Mouse (Mus musculus): Measurements from ENCODE around the gene Foxp1. TPM values are rescaled to one million over a fixed set of nuclear protein-coding genes. Genes with fewer than 3 reads are reported as not detected.

Foxp1 gene
- total RNA-seq, 2 experiments from 2014 or later, result 39.0 to 40.6 TPM

GRCm38 (mm10) chr6:99026040-99026439, 496.5 kb downstream of the Foxp1 start:
- no peak for DNase-seq

DNA sequence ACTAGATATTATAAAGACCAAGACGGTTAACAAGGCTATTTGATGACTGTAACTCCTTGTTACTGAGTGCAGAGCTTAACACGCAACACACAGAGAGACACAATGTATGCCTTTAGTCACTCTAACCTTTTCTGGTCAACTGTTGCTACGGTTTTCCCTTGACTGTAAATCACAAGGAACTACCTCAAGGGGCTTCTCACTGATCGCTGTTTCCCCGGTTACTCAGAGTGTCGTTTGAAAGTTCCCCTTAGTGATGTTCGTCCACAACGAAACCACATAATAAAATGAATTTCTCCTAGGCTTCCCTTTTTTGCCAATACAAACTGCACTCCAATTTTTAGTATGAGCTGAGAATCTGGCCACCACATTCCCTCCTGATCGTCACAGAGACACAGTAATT, 497.9 kb downstream of the Foxp1 start:
- DNase-seq, result no peak

- DNase-seq, result no peak
Observed at GRCm38 (mm10) chr6:99020570-99021444, 501.7 kb downstream of the Foxp1 start.

DNA sequence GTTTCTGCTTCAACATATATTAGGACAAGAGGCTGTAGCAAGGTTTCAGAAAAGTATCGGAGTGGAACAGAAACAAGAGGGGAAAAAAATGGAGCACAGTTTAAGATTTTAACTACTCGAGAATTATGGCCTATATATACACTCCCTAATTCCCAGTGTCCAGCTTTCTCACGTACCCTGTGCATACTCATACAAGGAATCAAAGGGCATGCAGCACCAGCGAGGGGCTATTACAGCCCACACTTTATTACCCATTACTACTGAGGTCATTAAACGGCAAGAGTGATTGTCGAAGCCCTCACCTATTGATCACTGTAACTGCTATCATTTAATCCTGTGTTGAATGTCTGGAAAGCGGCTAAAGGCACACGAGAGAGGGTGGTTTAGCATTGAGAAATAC, 502.8 kb downstream of the Foxp1 start:
- no peak for DNase-seq

GRCm38 (mm10) chr6:99019266-99019665, 503.3 kb downstream of the Foxp1 start:
- peak; percentile 50 to 63 for DNase-seq

DNA sequence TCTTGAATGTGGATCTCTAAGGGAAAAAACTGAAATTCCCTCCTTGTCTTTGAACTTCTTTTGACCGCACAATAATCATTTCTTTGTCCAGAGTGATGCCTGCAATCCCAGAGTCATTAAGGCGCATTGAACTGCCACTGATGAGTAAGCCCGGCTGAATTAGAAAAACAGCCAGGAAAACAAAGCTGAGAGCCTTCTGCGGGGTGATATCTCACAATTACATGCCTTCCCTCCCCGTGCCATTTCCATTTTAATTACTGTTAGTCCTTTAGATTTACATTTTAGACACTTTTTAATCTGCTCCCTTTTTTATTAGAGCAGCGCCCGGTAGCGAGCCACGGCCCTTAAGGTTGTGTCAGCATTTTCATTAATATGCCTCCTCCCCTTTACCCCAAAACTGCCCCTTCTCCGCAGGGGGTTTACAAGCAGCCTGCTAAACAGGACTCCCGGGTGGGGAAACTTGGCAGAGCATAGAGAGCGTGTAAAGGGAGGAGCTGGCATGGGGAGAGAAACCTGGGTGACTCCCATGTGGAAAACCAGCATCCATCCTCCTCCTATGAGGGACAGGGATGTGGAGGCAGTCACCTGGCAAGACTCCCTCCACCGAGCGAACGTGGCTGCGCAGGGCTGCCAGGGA, 508.5 kb downstream of the Foxp1 start:
- no peak for DNase-seq

- no peak for DNase-seq
Observed at GRCm38 (mm10) chr6:99013119-99013865, 509.2 kb downstream of the Foxp1 start.

- no peak for DNase-seq
Observed at GRCm38 (mm10) chr6:99011895-99012584, 510.5 kb downstream of the Foxp1 start.

- no peak for DNase-seq
Observed at GRCm38 (mm10) chr6:99009771-99010170, 512.8 kb downstream of the Foxp1 start.

GRCm38 (mm10) chr6:99008565-99008964, 514.0 kb downstream of the Foxp1 start:
- no peak for DNase-seq

DNA sequence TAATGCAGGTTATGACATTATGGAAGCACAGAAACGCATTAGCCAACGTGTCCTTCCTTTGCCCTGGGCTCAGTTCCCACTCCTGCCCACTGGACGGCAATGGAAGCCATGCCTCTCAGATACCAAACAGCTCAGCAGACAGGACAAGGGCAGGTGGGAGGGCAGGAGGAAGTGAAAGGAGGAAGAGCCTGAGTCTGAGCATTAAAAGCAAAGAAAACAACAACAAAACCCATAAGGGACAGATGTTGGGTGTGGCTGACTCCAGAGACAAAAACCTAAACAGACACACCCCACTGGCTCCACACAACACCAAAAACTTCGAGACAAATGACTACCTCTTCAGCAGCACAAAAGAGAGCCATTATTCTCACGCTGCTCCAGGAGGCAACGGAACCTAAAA, 515.0 kb downstream of the Foxp1 start:
- no peak for DNase-seq

DNA sequence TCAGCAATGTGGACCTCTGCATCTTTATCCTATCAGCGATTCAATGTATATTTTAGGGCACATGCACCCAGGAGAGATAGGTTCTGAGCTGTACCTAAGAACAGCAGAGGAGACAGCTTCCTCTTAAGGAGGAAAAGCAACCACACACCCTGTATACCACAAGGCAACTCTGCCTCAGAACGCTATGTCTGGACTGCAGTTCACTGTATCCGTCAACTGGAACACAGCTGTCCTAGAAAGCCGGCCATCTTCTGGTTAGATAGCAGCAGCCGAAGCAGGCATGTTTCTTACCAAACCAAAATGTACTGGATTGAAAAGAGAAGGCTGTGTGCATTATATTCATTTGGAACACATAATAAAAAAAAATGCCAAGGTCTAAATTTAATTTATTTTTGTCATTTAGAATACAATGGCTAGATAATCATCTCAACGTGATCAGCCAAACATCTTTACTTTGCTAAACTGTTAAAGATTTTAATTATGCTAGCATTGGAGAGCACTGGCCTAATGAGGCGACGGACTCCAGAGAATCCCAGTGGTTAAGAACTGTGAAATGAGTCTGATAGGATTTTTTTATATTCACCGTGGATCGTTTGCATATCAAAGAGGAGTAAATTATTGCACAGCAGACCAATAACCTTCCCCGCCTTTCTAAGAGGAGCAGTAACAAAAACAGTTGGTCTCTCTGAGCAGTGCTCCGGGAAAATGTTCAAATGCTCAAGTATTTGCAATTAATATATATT, 518.1 kb downstream of the Foxp1 start:
- no peak for DNase-seq

GRCm38 (mm10) chr6:99003108-99003709, 519.3 kb downstream of the Foxp1 start:
- DNase-seq, result no peak

- DNase-seq, result no peak
Observed at GRCm38 (mm10) chr6:99001637-99002036, 520.9 kb downstream of the Foxp1 start.

GRCm38 (mm10) chr6:98998971-98999932, 523.3 kb downstream of the Foxp1 start:
- DNase-seq, result no peak

DNA sequence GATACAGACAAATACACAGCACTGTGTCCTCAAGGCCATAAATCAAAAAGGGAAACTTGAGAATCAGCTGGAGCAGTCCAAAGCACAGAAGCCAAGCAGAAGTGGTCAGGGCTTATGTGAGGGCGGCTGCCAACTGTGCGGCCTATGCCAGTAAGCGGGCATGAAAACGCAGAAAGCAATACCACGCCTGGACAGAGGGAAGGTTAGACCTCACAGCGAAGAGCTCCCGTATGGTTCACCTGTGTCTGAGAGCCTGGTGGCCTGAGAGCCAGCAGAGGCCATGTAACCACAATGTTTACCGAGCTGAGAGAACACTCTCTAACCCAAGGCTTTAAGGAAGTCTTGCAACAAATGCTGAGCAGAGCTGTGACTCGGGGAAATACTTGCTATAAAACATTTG, 524.8 kb downstream of the Foxp1 start:
- peak; percentile 44 to 61 for DNase-seq

DNA sequence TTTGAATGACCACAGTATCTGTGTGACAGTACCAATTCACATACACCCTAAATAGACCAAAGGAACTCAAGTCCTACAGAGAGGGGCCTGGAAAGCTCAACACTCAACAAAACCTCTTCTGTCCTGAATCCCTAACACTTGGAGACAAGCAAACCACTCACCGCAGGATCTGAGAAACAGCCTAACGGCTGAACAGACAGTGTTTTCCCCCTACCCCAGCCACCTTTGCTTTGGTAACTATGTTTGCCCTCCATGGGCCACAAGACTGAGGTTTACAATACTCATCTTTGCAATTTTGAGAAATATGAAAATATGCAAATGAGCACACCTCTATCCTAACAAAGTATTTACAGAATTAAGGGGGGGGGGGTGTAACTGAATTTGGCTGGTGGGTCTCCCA, 525.7 kb downstream of the Foxp1 start:
- DNase-seq, result no peak

- DNase-seq, result no peak
Observed at GRCm38 (mm10) chr6:98996346-98996745, 526.2 kb downstream of the Foxp1 start.

DNA sequence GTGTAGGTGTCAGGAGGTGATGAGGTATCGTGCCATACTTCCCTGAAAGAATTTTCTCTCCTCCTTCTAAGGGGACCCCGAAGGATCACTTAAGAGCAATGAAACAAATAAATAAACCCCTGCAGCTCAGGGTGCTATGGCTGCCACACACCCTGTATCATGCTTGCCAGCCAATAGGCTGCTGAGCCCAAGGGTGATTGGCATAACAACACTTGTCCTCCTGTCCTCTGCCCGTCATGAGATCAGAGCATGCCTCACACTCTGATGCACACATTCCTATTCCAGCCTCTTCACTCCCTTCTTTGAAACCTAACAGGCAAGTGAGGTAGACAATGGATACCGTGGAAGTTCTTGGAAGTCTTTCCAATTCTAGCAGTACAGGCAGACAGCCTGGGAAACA, 526.8 kb downstream of the Foxp1 start:
- DNase-seq, result no peak

- DNase-seq, result no peak
Observed at GRCm38 (mm10) chr6:98994902-98995301, 527.6 kb downstream of the Foxp1 start.

Data from adrenal gland, postnatal 36 days (tissue).